Mouse (Mus musculus): ENCODE data around the gene Krtap22-2.
"Not testable (repeated sequence)": the region's sequence is repeated elsewhere in the genome, so short reads cannot be mapped to it uniquely, and the experiment has no call there.

The Krtap22-2 gene

DNA sequence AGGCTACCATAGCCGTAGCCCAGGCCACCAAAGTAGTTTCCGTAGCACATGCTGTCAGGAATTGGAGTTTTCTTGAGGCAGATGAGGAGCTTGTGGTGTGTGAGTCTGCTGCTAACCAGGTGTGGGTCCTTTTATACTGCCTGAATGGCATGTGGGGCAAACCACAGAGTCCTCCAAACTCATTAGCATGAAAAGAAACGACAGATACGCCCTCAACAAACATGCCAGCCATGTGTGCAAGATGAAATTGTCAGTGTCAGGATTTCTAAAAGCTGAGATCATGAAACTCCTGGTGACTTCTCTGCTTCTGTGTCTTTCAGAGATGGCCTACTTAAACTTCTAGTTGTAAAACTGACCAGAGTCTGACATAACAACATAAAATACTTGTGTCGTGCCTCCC is at the start of gene Krtap22-2:
TSS of gene Krtap22-2 (minus strand) at position 101 of the 400 bp plus-strand sequence.
- DNase-seq (ENCODE audit: extremely low read depth, insufficient read length, low spot score): no peak

GRCm38 (mm10) chr16:89047783-89048182 is 37.2 kb upstream of the Krtap22-2 start, which contains the start of gene Krtap6-5:
Krtap6-5 (minus strand) TSS chr16:89047883.
- no peak for DNase-seq (ENCODE audit: extremely low read depth, insufficient read length, low spot score)

- not testable (repeated sequence) for DNase-seq (ENCODE audit: extremely low read depth, insufficient read length, low spot score)
Measured at GRCm38 (mm10) chr16:89041372-89041771, 30.8 kb upstream of the Krtap22-2 start, which contains the start of gene Gm10228. Gm10228 (minus strand) TSS chr16:89041472.

GRCm38 (mm10) chr16:89031399-89031798 is 20.8 kb upstream of the Krtap22-2 start, which contains the start of gene Krtap6-1:
Krtap6-1 (plus strand) TSS chr16:89031699.
- DNase-seq (ENCODE audit: extremely low read depth, insufficient read length, low spot score): not testable (repeated sequence)

DNA sequence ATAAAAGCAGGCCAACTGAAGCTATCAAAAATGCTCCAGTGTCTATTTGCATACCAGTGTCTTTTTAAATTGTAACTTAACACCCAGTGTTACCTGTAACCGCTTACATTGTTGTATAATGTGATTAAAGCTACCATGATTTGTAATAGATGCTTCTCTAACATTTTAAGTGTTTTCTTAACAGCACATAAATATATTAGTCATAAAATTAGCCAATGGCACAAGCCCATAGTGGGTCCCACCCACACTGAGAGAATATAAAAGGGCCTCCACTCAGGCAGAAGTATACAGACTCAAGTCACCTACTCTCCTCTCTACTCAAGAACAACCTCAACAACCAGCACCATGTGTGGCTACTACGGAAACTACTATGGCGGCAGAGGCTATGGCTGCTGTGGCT is 4.4 kb upstream of the Krtap22-2 start, which contains the start of gene Gm10229:
TSS of gene Gm10229 (plus strand) at position 301 of the 400 bp plus-strand sequence.
- DNase-seq (ENCODE audit: extremely low read depth, insufficient read length, low spot score): not testable (repeated sequence)

DNA sequence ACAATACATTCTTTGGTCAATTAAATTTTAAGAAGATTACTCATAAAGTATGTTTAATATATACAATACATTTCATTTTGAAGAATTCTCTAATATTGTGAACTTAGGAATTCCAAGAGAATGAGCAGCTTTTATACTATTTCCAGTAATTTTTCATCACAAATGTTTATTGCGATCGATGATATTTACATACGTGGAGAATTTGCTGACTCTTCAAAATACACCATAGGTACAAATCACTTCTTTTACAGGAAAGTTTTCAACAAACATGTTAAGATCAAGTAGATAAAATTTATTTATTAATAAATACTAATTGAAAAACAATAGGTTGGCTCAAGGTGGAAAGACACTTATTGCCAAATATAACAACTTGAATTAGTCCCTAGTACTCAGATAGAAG is 3.4 kb upstream of the Krtap22-2 start:
- DNase-seq (ENCODE audit: extremely low read depth, insufficient read length, low spot score): no peak

GRCm38 (mm10) chr16:88962773-88963172 is 47.8 kb downstream of the Krtap22-2 start, which contains the start of gene Krtap16-3:
Krtap16-3 (minus strand) TSS chr16:88962873.
- DNase-seq (ENCODE audit: extremely low read depth, insufficient read length, low spot score): no peak

Data from 3134 (cell line).